Mouse (Mus musculus): Measurements from ENCODE around the gene B4galt2. TPM values are rescaled to one million over a fixed set of nuclear protein-coding genes. Genes with fewer than 3 reads are reported as not detected.

B4galt2 gene
- total RNA-seq, 2 experiments from 2014 or later: 25.7 to 27.4 TPM

- DNase-seq (ENCODE audit: low spot score in 2 of 2): no peak
These were observed 10.8 kb downstream of the B4galt2 start, which contains the start of gene Ccdc24 for GRCm38 (mm10) chr4:117872471-117872886. Ccdc24 (minus strand) TSS chr4:117872557.

- DNase-seq (ENCODE audit: low spot score in 2 of 2): no peak
These were observed 11.5 kb downstream of the B4galt2 start for GRCm38 (mm10) chr4:117871787-117872186.

GRCm38 (mm10) chr4:117870437-117870836 is 12.8 kb downstream of the B4galt2 start:
- no peak for DNase-seq (ENCODE audit: low spot score in 2 of 2)

- DNase-seq (ENCODE audit: low spot score in 2 of 2): no peak
These were observed 14.0 kb downstream of the B4galt2 start for GRCm38 (mm10) chr4:117869317-117869716.

- DNase-seq (ENCODE audit: low spot score in 2 of 2): peak; percentile 48 to 64
These were observed 15.5 kb downstream of the B4galt2 start for GRCm38 (mm10) chr4:117867823-117868222.

- no peak for DNase-seq (ENCODE audit: low spot score in 2 of 2)
These were observed 16.3 kb downstream of the B4galt2 start for GRCm38 (mm10) chr4:117867000-117867399.

- DNase-seq (ENCODE audit: low spot score in 2 of 2): peak in 1 of 2 experiments; percentile 54
These were observed 17.2 kb downstream of the B4galt2 start for GRCm38 (mm10) chr4:117866083-117866482.

- no peak for DNase-seq (ENCODE audit: low spot score in 2 of 2)
These were observed 20.5 kb downstream of the B4galt2 start for GRCm38 (mm10) chr4:117862823-117863222.

GRCm38 (mm10) chr4:117860570-117860969 is 22.7 kb downstream of the B4galt2 start:
- no peak for DNase-seq (ENCODE audit: low spot score in 2 of 2)

GRCm38 (mm10) chr4:117858794-117859193 is 24.5 kb downstream of the B4galt2 start:
- peak in 1 of 2 experiments; percentile 58 for DNase-seq (ENCODE audit: low spot score in 2 of 2)

GRCm38 (mm10) chr4:117855146-117855545 is 28.1 kb downstream of the B4galt2 start:
- DNase-seq (ENCODE audit: low spot score in 2 of 2): no peak

GRCm38 (mm10) chr4:117852152-117852868 is 31.0 kb downstream of the B4galt2 start:
- no peak for DNase-seq (ENCODE audit: low spot score in 2 of 2)

- no peak for DNase-seq (ENCODE audit: low spot score in 2 of 2)
These were observed 32.4 kb downstream of the B4galt2 start for GRCm38 (mm10) chr4:117850871-117851270.

- no peak for DNase-seq (ENCODE audit: low spot score in 2 of 2)
These were observed 33.1 kb downstream of the B4galt2 start for GRCm38 (mm10) chr4:117850176-117850575.

GRCm38 (mm10) chr4:117849506-117849905 is 33.8 kb downstream of the B4galt2 start:
- DNase-seq (ENCODE audit: low spot score in 2 of 2): no peak

- no peak for DNase-seq (ENCODE audit: low spot score in 2 of 2)
These were observed 34.2 kb downstream of the B4galt2 start for GRCm38 (mm10) chr4:117849063-117849462.

GRCm38 (mm10) chr4:117847011-117847410 is 36.3 kb downstream of the B4galt2 start:
- no peak for DNase-seq (ENCODE audit: low spot score in 2 of 2)

- DNase-seq (ENCODE audit: low spot score in 2 of 2): no peak
These were observed 37.0 kb downstream of the B4galt2 start for GRCm38 (mm10) chr4:117846261-117846660.

- DNase-seq (ENCODE audit: low spot score in 2 of 2): no peak
These were observed 38.0 kb downstream of the B4galt2 start for GRCm38 (mm10) chr4:117845316-117845715.

- no peak for DNase-seq (ENCODE audit: low spot score in 2 of 2)
These were observed 38.8 kb downstream of the B4galt2 start for GRCm38 (mm10) chr4:117844467-117844866.

GRCm38 (mm10) chr4:117843101-117843500 is 40.2 kb downstream of the B4galt2 start:
- DNase-seq (ENCODE audit: low spot score in 2 of 2): no peak

- no peak for DNase-seq (ENCODE audit: low spot score in 2 of 2)
These were observed 41.7 kb downstream of the B4galt2 start for GRCm38 (mm10) chr4:117841566-117841965.

GRCm38 (mm10) chr4:117840821-117841220 is 42.5 kb downstream of the B4galt2 start:
- DNase-seq (ENCODE audit: low spot score in 2 of 2): no peak

Measured in gastrocnemius, postnatal 4 days (tissue).